8 mouse cellular contexts compared by ENCODE assay signal in genomic region chr7:80143331-80144273, GRCm38 (mm10). TPM values are rescaled to one million over a fixed set of nuclear protein-coding genes. Genes with fewer than 3 reads are reported as not detected.
DNase-seq lines count a peak whose midpoint lies in the region; TF ChIP-seq lines count a peak whose summit lies in the region.

No protein-coding gene starts in this region.

- TF ChIP-seq POLR2A in lung, adult 2 months (IDR thresholded peaks at IDR 0.05; ENCODE audit: borderline replicate concordance, extremely low read depth, low read depth, low read length) = no peak

- H3K27me3 ChIP-seq in heart, embryonic 10.5 days (ENCODE audit: insufficient read depth, poor library complexity, severe bottlenecking) = no peaks in the 10 kb centered on the region; the same call in 1 of the 2 replicates

- peak; percentile 60 to 66 for DNase-seq in lung, adult 18-20 months
- no peak for DNase-seq in lung, adult 2 months
- peak; percentile 15 for DNase-seq in c-Kit-positive CD71-positive TER-119-positive erythroid progenitor cells, embryonic 14.5 days (ENCODE audit: low spot score)
- no peak for DNase-seq in heart, embryonic 10.5 days (ENCODE audit: low spot score)
- peak; percentile 74 to 78 for DNase-seq in layer of hippocampus, postnatal 36 days
- DNase-seq in lung, postnatal 10 days = peak; percentile 43
- peak; percentile 81 to 84 for DNase-seq in right cerebral cortex, adult 2 months (ENCODE audit: low spot score in 2 of 2)
- no peak for DNase-seq in gastrocnemius, postnatal 36 days

- intact Hi-C loops in gastrocnemius, postnatal 36 days (cut with DNase I) = loop anchor here (5.0 kb wide), 1 partner anchor 229 kb away; the partner anchor contains the start of gene Man2a2

- no peaks in the 10 kb centered on the region for H3K9me3 ChIP-seq in heart, embryonic 10.5 days

- H3K4me3 ChIP-seq in lung, adult 2 months (replicated peaks; ENCODE audit: extremely low read depth, low read depth, low read length) = no peak overlapping the region
- H3K4me3 ChIP-seq in heart, embryonic 10.5 days = 0 out of 2 replicates have a peak overlapping the region, but pooled peaks have one; percentile 5

- 38% methylated on average over 22 of the region's 22 CpGs for WGBS in lung, adult 2 months
- WGBS in heart, embryonic 10.5 days = 27% methylated on average over 22 of the region's 22 CpGs

- no peaks in the 10 kb centered on the region for H3K4me1 ChIP-seq in lung, adult 2 months (ENCODE audit: control insufficient read depth, insufficient read depth, low read length)
- peaks cover 11% of the 10 kb centered on the region for H3K4me1 ChIP-seq in heart, embryonic 10.5 days

- H3K27ac ChIP-seq in heart, embryonic 10.5 days = peak overlapping the region; percentile 13; the same call in 1 of the 2 replicates

- no peaks in the 10 kb centered on the region for H3K36me3 ChIP-seq in heart, embryonic 10.5 days

- no peak for TF ChIP-seq CTCF in lung, adult 2 months (IDR thresholded peaks at IDR 0.05; ENCODE audit: insufficient read depth, low read length)

RNA-seq across cellular contexts. Expression of gene Idh2, which starts 28.4 kb away (rescaled TPM):
- polyA plus RNA-seq in lung, adult 2 months (2012; rRNA removed) = 144 and 162 TPM in 2 replicates
- polyA plus RNA-seq in heart, embryonic 10.5 days (2016; fragmentation: Nextera tagmentation; extraction: Ambion mirVana) = 830 and 1,266 TPM in 2 replicates
- 10 to 100 TPM; 57.6 to 61.5 TPM for total RNA-seq in layer of hippocampus, postnatal 36 days (2021)
- total RNA-seq in gastrocnemius, postnatal 36 days (2021) = 100 to 1,000 TPM; 186 to 375 TPM

RNA-seq across cellular contexts. Expression of gene Sema4b, which starts 43.0 kb away (rescaled TPM):
- 14.7 and 19.0 TPM in 2 replicates for polyA plus RNA-seq in lung, adult 2 months (2012; rRNA removed)
- polyA plus RNA-seq in heart, embryonic 10.5 days (2016; fragmentation: Nextera tagmentation; extraction: Ambion mirVana) = 7.8 and 8.9 TPM in 2 replicates
- 10 to 100 TPM; 21.6 to 24.1 TPM for total RNA-seq in layer of hippocampus, postnatal 36 days (2021)
- total RNA-seq in gastrocnemius, postnatal 36 days (2021) = 1 to 10 TPM; 1.6 TPM

Comparison
In these comparisons a context has a peak if more than half of its experiments do, and no peak if none do; other contexts are left out.
1. DNase-seq: peak in lung, adult 18-20 months (2 of 2), c-Kit-positive CD71-positive TER-119-positive erythroid progenitor cells, embryonic 14.5 days (single experiment), layer of hippocampus, postnatal 36 days (2 of 2), lung, postnatal 10 days (single experiment) and right cerebral cortex, adult 2 months (2 of 2); none in lung, adult 2 months (single experiment), heart, embryonic 10.5 days (single experiment) and gastrocnemius, postnatal 36 days (0 of 2).
2. RNA of gene Sema4b, which starts 43.0 kb away (total RNA-seq): 21.6 to 24.1 TPM in layer of hippocampus, postnatal 36 days; 1.6 TPM in gastrocnemius, postnatal 36 days; every median in the first group is over 4 times any median in the second.